Mouse (Mus musculus) liver (tissue): ENCODE results near the gene Gm7971.
"Not testable (repeated sequence)": the region's sequence is repeated elsewhere in the genome, so short reads cannot be mapped to it uniquely, and the experiment has no call there.

Experiments used
- DNase-seq: peaks from one replicate; pipeline ENCODE4 v3.0.0-alpha.2; 2020; ENCODE audit warnings: mixed read lengths

Gene Gm7971

GRCm38 (mm10) chr5:95594775-95595174 lies at the start of gene Gm7971:
Gene Gm7971 (minus strand): TSS chr5:95594875.
- not testable (repeated sequence) for DNase-seq
